Mouse (Mus musculus) thymus, adult 2 months (tissue): Measurements from ENCODE around the gene Tmem136. TPM values are rescaled to one million over a fixed set of nuclear protein-coding genes. Genes with fewer than 3 reads are reported as not detected.
A peak's percentile ranks its signal among the peaks of the same experiment; 100 is the strongest.

Experiments
- DNase-seq: peaks from one replicate; pipeline ENCODE4 v3.0.0; 2021
- H3K27ac ChIP-seq: fragments of 200-500 bp; 2 replicates; pipeline ENCODE4 v1.5.1; 2012; ENCODE audit warnings: low read length, control low read depth; ENCODE audit not compliant: control insufficient read depth, insufficient read depth
- H3K27me3 ChIP-seq: fragments of 200-500 bp; 2 replicates; pipeline ENCODE4 v1.6.1; 2012; ENCODE audit warnings: mild to moderate bottlenecking, low read length, moderate library complexity, mixed read lengths; ENCODE audit not compliant: control insufficient read depth, insufficient read depth
- H3K36me3 ChIP-seq: fragments of 200-500 bp; 2 replicates; pipeline ENCODE4 v1.6.1; 2012; ENCODE audit warnings: mild to moderate bottlenecking, low read length, moderate library complexity; ENCODE audit not compliant: control insufficient read depth, insufficient read depth
- H3K4me1 ChIP-seq: fragments of 200-500 bp; replicated peaks from 2 replicates; pipeline ENCODE4 v1.6.1; 2012; ENCODE audit warnings: low read length; ENCODE audit not compliant: control insufficient read depth, insufficient read depth
- H3K4me3 ChIP-seq: fragments of 200-500 bp; 2 replicates; pipeline ENCODE4 v1.5.1; 2012; ENCODE audit warnings: mild to moderate bottlenecking, low read length, control low read depth, moderate library complexity; ENCODE audit not compliant: control insufficient read depth, insufficient read depth
- CTCF ChIP-seq: fragments of 200-500 bp; IDR thresholded peaks from 2 replicates; pipeline ENCODE4 v1.5.1; 2012; ENCODE audit warnings: mild to moderate bottlenecking, control low read depth, low read length, moderate library complexity, borderline replicate concordance; ENCODE audit not compliant: control insufficient read depth, poor library complexity, insufficient read depth; ENCODE audit errors: extremely low read depth
- POLR2A ChIP-seq: fragments of 200-500 bp; IDR thresholded peaks from 2 replicates; pipeline ENCODE4 v1.6.1; 2012; ENCODE audit warnings: mild to moderate bottlenecking, low read length, control low read depth, moderate library complexity; ENCODE audit not compliant: control insufficient read depth, poor library complexity, insufficient read depth; ENCODE audit errors: extremely low read depth
- WGBS: fragments of 180-500 bp; shearing (Covaris S2); methylation state at CpG from one replicate; pipeline ENCODE4 v1.1.7; 2018; 5-methylcytosine and 5-hydroxymethylcytosine counted together
- polyA plus RNA-seq: library from polyadenylated mRNA; depleted of rRNA; stranded (reverse); fragments of >200 nt; gene quantifications from 2 replicates; pipeline ENCODE4 v1.2.3, GENCODE M21; 2012

Tmem136 gene
- polyA plus RNA-seq, 1 experiment = 0.59 TPM

DNA sequence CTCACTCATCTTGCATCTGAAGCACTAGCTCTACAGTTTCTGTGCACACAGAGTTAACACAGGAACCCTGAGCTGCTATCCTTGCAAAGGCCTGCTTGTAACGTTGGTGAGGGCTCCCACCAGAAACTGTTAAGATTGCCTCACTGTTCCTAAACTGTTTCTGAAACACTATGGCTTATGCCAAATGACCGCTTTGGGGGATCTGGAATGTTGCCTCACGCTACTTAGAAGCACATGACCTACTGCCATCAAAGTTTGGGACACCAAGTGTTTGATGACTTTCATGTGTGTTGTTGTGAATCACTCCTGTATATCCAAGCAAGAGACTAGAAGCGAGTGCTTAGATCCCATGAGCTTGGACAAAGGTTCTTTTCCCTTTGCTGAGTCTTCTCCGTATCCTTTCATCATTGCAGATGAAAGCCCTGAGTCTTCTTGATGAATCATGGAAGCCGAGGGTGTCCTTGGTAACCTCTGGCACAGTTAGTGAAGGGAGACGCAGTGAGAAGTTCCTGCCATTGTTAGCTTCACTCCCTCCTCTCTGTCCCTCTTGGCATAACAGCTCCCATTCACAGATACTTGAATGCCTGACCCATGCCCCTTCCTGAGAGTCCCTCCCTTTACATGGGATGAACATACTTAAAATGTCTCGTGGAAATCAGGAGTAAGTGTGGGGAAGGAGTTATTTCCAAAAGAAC, 5.9 kb downstream of the Tmem136 start:
- Histone ChIP-seq H3K27me3 (peaks cover 6% of the 10 kb centered on the region), H3K4me1 (peaks cover 2% of the 10 kb centered on the region), H3K4me3 (no peak overlapping the region), H3K27ac (no peak overlapping the region), H3K36me3 (no peaks in the 10 kb centered on the region)
- no peak for DNase-seq
- 90% methylated on average over 8 of the region's 8 CpGs for WGBS
- TF ChIP-seq POLR2A (no peak), CTCF (no peak)

DNA sequence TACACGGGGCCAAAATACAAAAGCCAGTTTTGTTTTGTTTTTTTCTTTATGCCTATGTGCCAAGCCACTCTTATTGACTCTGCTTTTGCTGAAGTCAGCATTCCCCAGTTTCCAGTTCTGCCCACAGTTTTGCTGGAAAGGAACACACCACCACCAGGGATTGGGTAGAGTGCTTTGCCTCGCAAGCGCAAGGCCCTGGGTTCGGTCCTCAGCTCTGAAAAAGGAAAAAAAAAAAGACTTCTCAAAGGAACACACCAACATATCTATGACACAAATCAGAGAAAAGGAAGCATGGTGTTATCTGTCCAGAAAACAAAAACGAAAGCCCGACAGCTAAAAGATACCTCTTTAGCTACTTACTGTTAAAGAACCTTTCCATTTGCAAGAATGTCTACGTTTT, 7.2 kb downstream of the Tmem136 start:
- DNase-seq = no peak
- 97% methylated on average over 7 of the region's 7 CpGs for WGBS
- peaks cover 7% of the 10 kb centered on the region for H3K4me1 ChIP-seq
- no peaks in the 10 kb centered on the region for H3K36me3 ChIP-seq
- no peak overlapping the region for H3K4me3 ChIP-seq
- peaks cover 12% of the 10 kb centered on the region for H3K27me3 ChIP-seq
- H3K27ac ChIP-seq = no peak overlapping the region
- TF ChIP-seq CTCF (no peak), POLR2A (no peak)

DNA sequence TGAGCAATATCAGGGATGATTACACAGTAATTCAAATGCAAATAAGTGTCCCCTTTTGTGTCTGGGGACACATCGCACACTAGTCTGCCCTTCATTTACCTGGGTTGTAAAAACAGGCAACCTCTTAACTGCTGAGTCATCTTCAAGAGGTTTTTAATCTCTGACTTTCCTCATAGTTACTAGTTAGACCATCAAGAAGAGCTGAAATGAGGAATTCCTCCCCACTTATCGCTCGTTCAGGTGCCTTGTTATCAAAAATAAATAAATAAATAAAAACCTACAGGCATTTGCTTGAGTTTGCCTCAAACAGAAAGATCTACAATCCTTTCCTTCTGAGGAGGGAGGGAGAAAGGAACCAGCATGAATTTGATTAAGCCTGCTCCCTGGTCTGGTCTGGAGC, 7.6 kb downstream of the Tmem136 start:
- no peak for TF ChIP-seq CTCF
- TF ChIP-seq POLR2A = no peak
- no peak overlapping the region for H3K27ac ChIP-seq
- WGBS = 84% methylated on average over 3 of the region's 3 CpGs
- no peak overlapping the region for H3K4me3 ChIP-seq
- no peak for DNase-seq
- peaks cover 7% of the 10 kb centered on the region for H3K4me1 ChIP-seq
- H3K27me3 ChIP-seq = peaks cover 12% of the 10 kb centered on the region
- H3K36me3 ChIP-seq = no peaks in the 10 kb centered on the region

DNA sequence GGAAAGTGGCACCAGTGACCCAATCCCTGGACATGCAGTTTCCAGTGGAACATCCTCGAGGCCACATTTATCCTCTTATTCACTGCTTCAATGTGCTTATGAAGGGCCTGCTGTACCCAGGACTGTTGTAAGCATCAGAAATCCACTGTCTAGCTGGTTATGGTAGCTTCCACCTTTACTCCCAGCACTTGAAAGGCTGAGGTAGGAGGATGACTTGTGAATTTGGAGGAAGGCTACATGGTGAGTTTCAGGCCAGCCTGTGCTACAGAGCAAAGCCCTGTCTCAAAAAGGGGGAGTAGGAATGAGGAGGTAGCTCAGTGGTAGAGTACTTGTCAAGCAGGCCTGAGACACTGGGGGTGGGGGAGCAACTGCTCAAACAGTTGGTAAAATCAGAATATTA, 8.3 kb downstream of the Tmem136 start:
- TF ChIP-seq CTCF (no peak), POLR2A (no peak)
- no peak overlapping the region for H3K27ac ChIP-seq

DNA sequence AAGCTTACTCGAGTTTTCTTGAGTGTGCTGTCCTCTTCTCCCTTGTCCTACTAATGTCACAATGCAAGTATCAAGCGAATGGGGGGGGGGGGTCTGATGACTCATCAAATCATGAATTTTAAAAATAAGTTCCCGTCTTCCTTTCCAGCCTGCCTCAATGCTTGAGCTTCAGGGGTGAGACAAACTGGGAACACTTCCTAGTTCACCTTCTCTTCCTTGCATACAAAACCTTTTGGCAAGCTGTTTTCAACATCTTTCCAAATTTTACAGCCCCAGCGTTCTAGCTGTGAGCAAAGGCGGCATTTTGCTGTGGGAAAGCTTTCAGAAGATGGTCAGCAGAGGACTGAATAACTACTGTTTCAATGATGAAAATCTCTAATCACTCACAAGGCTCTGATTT, 8.8 kb downstream of the Tmem136 start:
- WGBS = 36% methylated on average over 5 of the region's 5 CpGs
- Histone ChIP-seq H3K4me3 (no peak overlapping the region), H3K4me1 (peaks cover 7% of the 10 kb centered on the region), H3K27me3 (peaks cover 15% of the 10 kb centered on the region), H3K27ac (no peak overlapping the region), H3K36me3 (no peaks in the 10 kb centered on the region)
- TF ChIP-seq POLR2A (no peak), CTCF (no peak)
- no peak for DNase-seq

More for the DNA sequence above, 8.3 kb downstream of the Tmem136 start:
- Histone ChIP-seq H3K4me3 (no peak overlapping the region), H3K4me1 (peaks cover 7% of the 10 kb centered on the region), H3K36me3 (no peaks in the 10 kb centered on the region), H3K27me3 (peaks cover 15% of the 10 kb centered on the region)
- WGBS = 78% methylated on average over 1 of the region's 1 CpGs
- DNase-seq = no peak

DNA sequence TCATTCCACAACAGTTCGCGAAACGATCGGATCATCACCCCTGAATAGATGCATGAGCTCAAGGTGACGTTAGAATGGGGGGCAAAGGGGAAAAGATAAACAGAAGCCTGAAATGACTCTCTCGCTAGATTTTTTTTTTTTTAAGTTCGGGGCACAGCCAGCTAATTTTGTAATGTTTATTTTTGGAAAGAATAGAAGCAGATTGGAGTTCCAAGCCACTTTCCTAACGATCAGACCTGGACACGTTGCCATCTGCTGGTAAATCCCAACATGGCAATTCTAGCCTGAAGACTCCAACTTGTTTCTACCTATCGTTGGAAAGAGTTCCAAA, 9.2 kb downstream of the Tmem136 start, which contains the start of gene Arhgef12:
Gene Arhgef12 (minus strand): TSS at position 53 of the 331 bp plus-strand sequence.
- H3K27ac ChIP-seq = no peak within 1 kb of the TSS
- H3K4me1 ChIP-seq = peaks cover 7% of the 10 kb centered on the region
- WGBS = 36% methylated on average over 10 of the region's 10 CpGs
- peak within 1 kb of the TSS; percentile 46 for H3K4me3 ChIP-seq
- no peak for DNase-seq
- peaks cover 15% of the 10 kb centered on the region for H3K27me3 ChIP-seq
- H3K36me3 ChIP-seq = no peaks in the 10 kb centered on the region
- no peak for TF ChIP-seq POLR2A
- no peak for TF ChIP-seq CTCF
